ENCODE assay signal across 12 mouse cellular contexts in the genomic region with DNA sequence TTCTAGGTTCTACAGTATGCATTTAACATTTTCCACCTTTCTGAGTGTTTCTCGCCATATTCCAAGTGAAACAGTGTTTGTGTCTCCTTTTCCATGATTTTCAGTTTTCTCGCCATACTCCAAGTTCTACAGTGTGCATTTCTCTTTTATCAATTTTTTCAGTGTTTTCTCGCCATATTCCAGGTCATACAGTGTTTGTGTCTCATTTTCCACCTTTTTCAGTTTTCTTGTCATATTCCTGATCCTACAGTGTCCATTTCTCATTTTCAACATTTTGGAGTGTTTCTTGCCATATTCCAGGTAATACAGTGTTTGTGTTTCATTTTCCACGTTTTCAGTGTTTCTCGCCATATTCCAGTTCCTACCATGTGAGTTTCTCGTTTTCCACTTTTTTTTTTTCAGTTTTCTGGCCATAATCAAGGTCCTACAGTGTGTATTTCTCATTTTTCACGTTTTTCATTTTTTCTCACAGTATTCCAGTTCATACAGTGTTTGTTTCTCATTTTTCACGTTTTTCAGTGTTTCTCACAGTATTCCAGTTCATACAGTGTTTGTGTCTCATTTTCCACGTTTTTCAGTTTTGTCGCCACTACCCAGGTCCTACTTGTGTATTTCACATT.
A peak's percentile ranks its signal among the peaks of the same experiment; 100 is the strongest.
DNase-seq lines count a peak whose midpoint lies in the region; ATAC-seq and TF ChIP-seq lines count a peak whose summit lies in the region.
"Had no signal": no experiment of that assay in that cellular context is flagged by ENCODE, and none has a peak within 500 bp of the region (broad histone marks: within the 10 kb centered on the region; RNA-seq: fewer than 3 reads in every experiment).

No protein-coding gene starts in this region.

- H3K9me3 ChIP-seq in heart, embryonic 13.5 days, result peaks cover 61% of the 10 kb centered on the region
- peaks cover 47% of the 10 kb centered on the region for H3K9me3 ChIP-seq in lung, embryonic 14.5 days (ENCODE audit: low read depth, low read length)
- peaks cover 5% of the 10 kb centered on the region; the same call in 1 of the 2 replicates for H3K9me3 ChIP-seq in MEL (replicated peaks; ENCODE audit: insufficient read depth, low read length)

- TF ChIP-seq RAD21 in MEL (IDR thresholded peaks at IDR 0.05; ENCODE audit: low read depth, low read length), result no peak; the same call in 1 of the 2 replicates

- DNase-seq in heart, postnatal 25 days (ENCODE audit: low spot score), result no peak
- no peak for DNase-seq in lung, embryonic 14.5 days
- DNase-seq in lung, adult 2 months, result no peak
- DNase-seq in MEL (ENCODE audit: low read depth, low spot score), result peak; percentile 61
- peak; percentile 40 for DNase-seq in induced T-regulatory cell, adult 2 months (ENCODE audit: low read depth)
- DNase-seq in layer of hippocampus, adult 8-10 months (ENCODE audit: low spot score in 2 of 2), result no peak
- DNase-seq in urinary bladder, postnatal 36 days (ENCODE audit: low spot score in 2 of 2), result no peak
- DNase-seq: adrenal gland, postnatal 14 days; cerebellum, postnatal 10 days; heart, postnatal 10 days; liver, embryonic 13.5 days had no signal

- no peak for TF ChIP-seq CTCF in lung, embryonic 14.5 days (IDR thresholded peaks at IDR 0.05; ENCODE audit: low read depth)
- TF ChIP-seq CTCF in lung, adult 2 months (IDR thresholded peaks at IDR 0.05; ENCODE audit: insufficient read depth, low read length), result no peak
- no peak for TF ChIP-seq CTCF in MEL (IDR thresholded peaks at IDR 0.05 in 2 of 3, conservative IDR thresholded peaks at IDR 0.05 in 1 of 3; ENCODE audit: control insufficient read depth in 1 of 3, insufficient read depth in 1 of 3, low read depth in 2 of 3, low read length in 3 of 3, poor library complexity in 1 of 3, severe bottlenecking in 1 of 3)

- ATAC-seq in heart, embryonic 13.5 days (ENCODE audit: extremely low read depth, insufficient number of reproducible peaks, low FRiP score, low TSS enrichment), result 0 out of 2 replicates have a peak, but pooled peaks have one; percentile 19
- peak; percentile 31; the same call in 1 of the 2 replicates for ATAC-seq in lung, embryonic 14.5 days (ENCODE audit: insufficient read depth)

- no peak for TF ChIP-seq POLR2A in lung, adult 2 months (IDR thresholded peaks at IDR 0.05; ENCODE audit: borderline replicate concordance, extremely low read depth, low read depth, low read length)
- TF ChIP-seq POLR2A in MEL (IDR thresholded peaks at IDR 0.05; ENCODE audit: control insufficient read depth in 1 of 2, insufficient read depth in 1 of 2, low read depth in 1 of 2, low read length in 2 of 2, poor library complexity in 1 of 2), result no peak

- no peaks in the 10 kb centered on the region for H3K4me1 ChIP-seq in heart, embryonic 13.5 days
- H3K4me1 ChIP-seq in lung, embryonic 14.5 days (ENCODE audit: insufficient read depth), result no peaks in the 10 kb centered on the region
- no peaks in the 10 kb centered on the region for H3K4me1 ChIP-seq in lung, adult 2 months (ENCODE audit: control insufficient read depth, insufficient read depth, low read length)
- peaks cover 0 to 5% of the 10 kb centered on the region in 2 experiments; a peak in 2 of 4 replicates for H3K4me1 ChIP-seq in MEL (ENCODE audit: control insufficient read depth in 1 of 2, insufficient read depth in 2 of 2, low read length in 2 of 2)
- H3K4me1 ChIP-seq: liver, embryonic 13.5 days had no signal

- no peaks in the 10 kb centered on the region; the same call in 1 of the 2 replicates for H3K79me2 ChIP-seq in MEL (ENCODE audit: control insufficient read depth, insufficient read depth, low read length, poor library complexity)

- H3K27me3 ChIP-seq in heart, embryonic 13.5 days (replicated peaks), result no peaks in the 10 kb centered on the region
- no peaks in the 10 kb centered on the region for H3K27me3 ChIP-seq in lung, embryonic 14.5 days (ENCODE audit: insufficient read depth, low read length)
- H3K27me3 ChIP-seq in MEL (ENCODE audit: control insufficient read depth in 1 of 2, insufficient read depth in 2 of 2, low read length in 2 of 2), result no peaks in the 10 kb centered on the region
- H3K27me3 ChIP-seq: liver, embryonic 13.5 days had no signal

- WGBS in heart, embryonic 13.5 days, result 63% methylated on average over 10 of the region's 10 CpGs
- 71% methylated on average over 10 of the region's 10 CpGs for WGBS in lung, embryonic 14.5 days
- 67% methylated on average over 10 of the region's 10 CpGs for WGBS in lung, adult 2 months

- no peak overlapping the region for H3K4me3 ChIP-seq in heart, embryonic 13.5 days
- no peak overlapping the region for H3K4me3 ChIP-seq in lung, embryonic 14.5 days (ENCODE audit: low read depth, low read length)
- no peak overlapping the region for H3K4me3 ChIP-seq in lung, adult 2 months (replicated peaks; ENCODE audit: extremely low read depth, low read depth, low read length)
- H3K4me3 ChIP-seq in MEL (ENCODE audit: control insufficient read depth in 1 of 2, insufficient read depth in 1 of 2, low read depth in 2 of 2, low read length in 2 of 2), result no peak overlapping the region
- H3K4me3 ChIP-seq: liver, embryonic 13.5 days had no signal

- intact Hi-C loops in heart, postnatal 25 days (cut with DNase I), result no loop called here

- no peaks in the 10 kb centered on the region for H3K36me3 ChIP-seq in heart, embryonic 13.5 days
- no peaks in the 10 kb centered on the region for H3K36me3 ChIP-seq in lung, embryonic 14.5 days (ENCODE audit: insufficient read depth)
- peaks cover 0 to 8% of the 10 kb centered on the region in 2 experiments; a peak in 2 of 4 replicates for H3K36me3 ChIP-seq in MEL (ENCODE audit: control insufficient read depth in 1 of 2, insufficient read depth in 2 of 2, low read length in 2 of 2)
- H3K36me3 ChIP-seq: liver, embryonic 13.5 days had no signal

- H3K9ac ChIP-seq in heart, embryonic 13.5 days, result no peak overlapping the region
- no peak overlapping the region for H3K9ac ChIP-seq in lung, embryonic 14.5 days
- H3K9ac ChIP-seq in MEL (ENCODE audit: control insufficient read depth, low read depth, low read length, poor library complexity, severe bottlenecking), result no peak overlapping the region
- H3K9ac ChIP-seq: liver, embryonic 13.5 days had no signal

- TF ChIP-seq EP300 in MEL (IDR thresholded peaks at IDR 0.05; ENCODE audit: low read depth in 1 of 2, low read length in 2 of 2), result 0 out of 4 replicates have a peak, but pooled peaks of 1 of the 2 experiments have one; percentile 15

- H3K27ac ChIP-seq in heart, embryonic 13.5 days (replicated peaks), result no peak overlapping the region
- H3K27ac ChIP-seq in lung, embryonic 14.5 days (ENCODE audit: low read depth), result no peak overlapping the region
- no peak overlapping the region for H3K27ac ChIP-seq in MEL (ENCODE audit: control insufficient read depth, low read depth, low read length)
- H3K27ac ChIP-seq: liver, embryonic 13.5 days had no signal

- no peak overlapping the region for H3K4me2 ChIP-seq in heart, embryonic 13.5 days
- H3K4me2 ChIP-seq in lung, embryonic 14.5 days, result no peak overlapping the region
- H3K4me2 ChIP-seq: liver, embryonic 13.5 days had no signal

TF ChIP-seq in MEL, 35 proteins besides CTCF, POLR2A, EP300 and RAD21:
- TF ChIP-seq E2F4 (IDR thresholded peaks at IDR 0.05; ENCODE audit: borderline replicate concordance, low read depth, low read length), result 0 out of 2 replicates have a peak, but pooled peaks have one; percentile 29
- 0 out of 2 replicates have a peak, but pooled peaks have one; percentile 4 for TF ChIP-seq JUND (IDR thresholded peaks at IDR 0.05; ENCODE audit: low read depth, low read length)
- 0 out of 2 replicates have a peak, but pooled peaks have one; percentile 14 for TF ChIP-seq SMC3 (IDR thresholded peaks at IDR 0.05; ENCODE audit: low read depth, low read length)
- no peak for TF ChIP-seq MYB (IDR thresholded peaks at IDR 0.05; ENCODE audit: low read depth, low read length)
- no peak for TF ChIP-seq ZMIZ1 (IDR thresholded peaks at IDR 0.05; ENCODE audit: low read depth, low read length)
- TF ChIP-seq CHD1 (IDR thresholded peaks at IDR 0.05; ENCODE audit: low read depth, low read length), result 0 out of 2 replicates have a peak, but pooled peaks have one; percentile 75
- 0 out of 2 replicates have a peak, but pooled peaks have one; percentile 34 for TF ChIP-seq MAFK (IDR thresholded peaks at IDR 0.05; ENCODE audit: borderline replicate concordance, low read depth, low read length)

Comparison
In these comparisons a context has a peak if more than half of its experiments do, and no peak if none do; other contexts are left out.
1. DNase-seq: peak in MEL (single experiment) and induced T-regulatory cell, adult 2 months (single experiment); none in heart, postnatal 25 days (single experiment), lung, embryonic 14.5 days (single experiment), lung, adult 2 months (single experiment), layer of hippocampus, adult 8-10 months (0 of 2) and urinary bladder, postnatal 36 days (0 of 2).